Mouse (Mus musculus): ENCODE measurements around the gene Sowahc. TPM values are rescaled to one million over a fixed set of nuclear protein-coding genes. Genes with fewer than 3 reads are reported as not detected.

Gene Sowahc
- polyA plus RNA-seq, 1 experiment from 2014 or later, result 9.7 TPM

DNA sequence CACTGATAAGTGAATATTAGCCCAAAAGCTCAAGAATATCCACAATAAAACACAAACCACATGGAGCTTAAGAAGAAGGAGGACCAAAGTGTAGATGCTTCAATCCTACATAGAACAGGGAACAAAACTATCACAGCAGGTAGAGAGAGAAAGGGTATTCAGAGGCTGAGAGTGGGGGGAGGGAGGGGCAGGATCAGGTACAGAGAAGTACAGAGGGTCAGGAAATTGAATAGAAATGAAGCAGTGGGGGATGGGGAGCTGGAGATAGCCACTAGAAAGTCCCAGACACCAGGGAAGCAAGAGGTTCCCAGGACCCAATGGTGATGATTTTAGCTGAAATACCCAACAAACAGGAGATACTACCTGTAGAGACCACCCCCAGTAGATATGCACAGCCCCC is 21.7 kb upstream of the Sowahc start:
- no peak overlapping the region for H3K4me2 ChIP-seq (replicated peaks; ENCODE audit: low read depth, low read length)
- H3K4me1 ChIP-seq (ENCODE audit: insufficient read depth, low read depth, low read length), result no peaks in the 10 kb centered on the region
- no peak overlapping the region for H3K4me3 ChIP-seq (ENCODE audit: low read depth, low read length)
- H3K27me3 ChIP-seq (replicated peaks; ENCODE audit: insufficient read depth, low read length), result no peaks in the 10 kb centered on the region
- TF ChIP-seq EP300 (IDR thresholded peaks at IDR 0.05) (no peak), CTCF (IDR thresholded peaks at IDR 0.05) (no peak)
- no peak overlapping the region for H3K9ac ChIP-seq (replicated peaks; ENCODE audit: low read depth)
- no peaks in the 10 kb centered on the region for H3K36me3 ChIP-seq (ENCODE audit: insufficient read depth, low read length)
- no peak overlapping the region for H3K27ac ChIP-seq (ENCODE audit: low read length)
- no peak for DNase-seq (ENCODE audit: low spot score)
- no peaks in the 10 kb centered on the region for H3K9me3 ChIP-seq (ENCODE audit: low read length)
- ATAC-seq, result no peak

DNA sequence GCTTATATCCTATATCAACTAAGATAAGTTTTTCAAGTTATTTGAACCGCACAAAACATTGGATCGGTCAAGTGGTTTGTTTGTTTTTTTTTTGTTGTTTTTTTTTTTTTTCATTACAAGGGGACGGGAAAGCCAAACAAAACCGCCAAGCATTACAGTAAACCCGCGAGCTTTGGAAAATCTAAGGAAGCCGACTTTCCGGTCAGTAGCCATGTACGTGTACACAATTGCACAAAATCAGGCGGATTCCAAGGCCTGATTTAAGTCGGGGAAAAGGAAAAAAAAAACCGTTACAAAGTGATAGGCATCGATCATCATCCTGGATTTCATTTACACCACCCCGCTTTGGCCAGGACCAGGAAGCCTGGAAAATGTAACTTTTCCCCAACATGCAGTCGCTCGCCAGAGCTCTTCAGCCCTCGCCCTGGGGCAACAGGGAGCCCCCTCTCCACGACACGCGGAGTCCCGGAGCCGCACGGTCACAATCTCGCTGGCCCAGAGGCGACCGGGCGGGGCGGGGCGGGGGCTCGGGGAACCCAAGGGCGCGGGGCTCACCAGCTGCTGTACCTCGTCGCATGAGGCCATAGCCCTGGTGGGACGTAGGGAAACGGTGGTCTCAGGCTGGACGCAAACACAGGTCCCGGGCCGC is 805 bp upstream of the Sowahc start:
- ATAC-seq (no peak), DNase-seq (ENCODE audit: low spot score) (peak; percentile 52)
- Histone ChIP-seq H3K36me3 (ENCODE audit: insufficient read depth, low read length) (no peaks in the 10 kb centered on the region), H3K27me3 (replicated peaks; ENCODE audit: insufficient read depth, low read length) (no peaks in the 10 kb centered on the region), H3K9ac (replicated peaks; ENCODE audit: low read depth) (peak overlapping the region; percentile 94), H3K4me1 (ENCODE audit: insufficient read depth, low read depth, low read length) (peaks cover 14% of the 10 kb centered on the region; the same call in 1 of the 2 replicates), H3K4me3 (ENCODE audit: low read depth, low read length) (peak overlapping the region; percentile 82), H3K9me3 (ENCODE audit: low read length) (no peaks in the 10 kb centered on the region), H3K27ac (ENCODE audit: low read length) (peak overlapping the region; percentile 96), H3K4me2 (replicated peaks; ENCODE audit: low read depth, low read length) (peak overlapping the region; percentile 98)
- no peak for TF ChIP-seq EP300 (IDR thresholded peaks at IDR 0.05)
- TF ChIP-seq CTCF (IDR thresholded peaks at IDR 0.05), result no peak
- WGBS, result 2% methylated on average over 39 of the region's 39 CpGs

DNA sequence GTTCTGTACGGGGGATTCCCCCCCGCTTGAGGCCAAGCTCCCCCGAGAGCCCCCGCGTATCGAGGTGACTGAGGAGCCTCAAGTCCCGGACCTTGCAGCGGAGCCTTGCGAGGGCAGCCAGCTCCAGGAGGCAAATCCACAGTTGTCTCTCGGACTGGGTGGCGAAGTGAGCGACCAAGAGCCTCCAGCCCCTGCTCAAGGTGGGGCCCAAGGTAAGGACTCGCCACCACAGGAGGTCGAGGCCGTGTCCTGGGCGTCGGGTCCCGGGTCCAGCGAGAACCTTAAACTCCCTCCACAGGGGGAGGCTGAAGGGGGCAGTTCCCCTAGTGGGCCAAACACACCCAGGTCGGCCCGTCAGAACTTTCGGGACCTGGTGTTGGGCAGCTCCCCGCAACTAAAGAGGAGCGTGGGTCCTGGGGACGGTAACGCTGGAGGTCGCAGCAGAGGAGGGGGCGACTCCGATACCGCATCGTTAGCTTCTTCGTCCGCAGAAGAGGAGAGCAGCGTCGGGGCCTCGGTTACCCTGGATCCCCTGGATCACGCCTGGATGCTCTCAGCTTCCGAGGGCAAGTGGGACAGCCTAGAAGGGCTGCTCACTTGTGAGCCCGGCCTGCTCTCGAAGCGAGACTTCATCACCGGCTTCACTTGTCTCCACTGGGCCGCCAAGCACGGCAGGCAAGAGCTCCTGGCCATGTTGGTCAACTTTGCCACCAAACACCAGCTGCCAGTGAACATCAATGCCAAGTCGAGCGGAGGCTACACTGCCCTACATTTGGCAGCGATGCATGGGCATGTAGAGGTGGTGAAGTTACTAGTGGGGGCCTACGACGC is 733 bp downstream of the Sowahc start:
- Histone ChIP-seq H3K9ac (replicated peaks; ENCODE audit: low read depth) (peak overlapping the region; percentile 94), H3K4me1 (ENCODE audit: insufficient read depth, low read depth, low read length) (peaks cover 14% of the 10 kb centered on the region; the same call in 1 of the 2 replicates), H3K9me3 (ENCODE audit: low read length) (no peaks in the 10 kb centered on the region), H3K27ac (ENCODE audit: low read length) (peak overlapping the region; percentile 96), H3K4me3 (ENCODE audit: low read depth, low read length) (peak overlapping the region; percentile 82), H3K4me2 (replicated peaks; ENCODE audit: low read depth, low read length) (peak overlapping the region; percentile 98), H3K27me3 (replicated peaks; ENCODE audit: insufficient read depth, low read length) (no peaks in the 10 kb centered on the region), H3K36me3 (ENCODE audit: insufficient read depth, low read length) (no peaks in the 10 kb centered on the region)
- peak; percentile 1; the same call in 1 of the 2 replicates for ATAC-seq
- DNase-seq (ENCODE audit: low spot score), result no peak
- 2% methylated on average over 49 of the region's 49 CpGs for WGBS
- TF ChIP-seq EP300 (IDR thresholded peaks at IDR 0.05) (no peak), CTCF (IDR thresholded peaks at IDR 0.05) (no peak)

DNA sequence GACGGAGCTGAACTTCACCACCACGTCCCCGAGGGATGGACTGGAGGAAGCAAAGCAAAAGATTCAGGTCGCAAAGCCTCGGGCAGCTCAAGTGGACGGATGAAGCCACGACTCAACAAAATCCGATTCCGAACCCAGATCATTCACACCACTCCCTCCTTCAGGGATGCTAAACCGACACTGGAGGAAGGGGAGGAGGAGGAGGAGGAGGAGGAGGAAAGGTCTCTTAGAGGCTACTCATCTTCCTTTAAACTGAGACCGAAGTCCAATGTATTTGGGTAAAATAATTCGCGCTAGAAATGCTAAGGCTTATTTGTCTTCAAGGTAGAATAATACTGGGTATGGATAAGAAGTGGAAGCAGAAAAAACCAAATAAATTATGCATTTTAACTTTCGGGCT is 1.5 kb downstream of the Sowahc start:
- Histone ChIP-seq H3K9ac (replicated peaks; ENCODE audit: low read depth) (no peak overlapping the region; the same call in 1 of the 2 replicates), H3K36me3 (ENCODE audit: insufficient read depth, low read length) (no peaks in the 10 kb centered on the region), H3K27me3 (replicated peaks; ENCODE audit: insufficient read depth, low read length) (no peaks in the 10 kb centered on the region), H3K9me3 (ENCODE audit: low read length) (no peaks in the 10 kb centered on the region), H3K4me1 (ENCODE audit: insufficient read depth, low read depth, low read length) (peaks cover 14% of the 10 kb centered on the region; the same call in 1 of the 2 replicates), H3K4me3 (ENCODE audit: low read depth, low read length) (peak overlapping the region; percentile 82), H3K27ac (ENCODE audit: low read length) (no peak overlapping the region), H3K4me2 (replicated peaks; ENCODE audit: low read depth, low read length) (peak overlapping the region; percentile 98)
- TF ChIP-seq CTCF (IDR thresholded peaks at IDR 0.05) (no peak), EP300 (IDR thresholded peaks at IDR 0.05) (no peak)
- ATAC-seq (no peak), DNase-seq (ENCODE audit: low spot score) (no peak)
- 43% methylated on average over 14 of the region's 14 CpGs for WGBS

DNA sequence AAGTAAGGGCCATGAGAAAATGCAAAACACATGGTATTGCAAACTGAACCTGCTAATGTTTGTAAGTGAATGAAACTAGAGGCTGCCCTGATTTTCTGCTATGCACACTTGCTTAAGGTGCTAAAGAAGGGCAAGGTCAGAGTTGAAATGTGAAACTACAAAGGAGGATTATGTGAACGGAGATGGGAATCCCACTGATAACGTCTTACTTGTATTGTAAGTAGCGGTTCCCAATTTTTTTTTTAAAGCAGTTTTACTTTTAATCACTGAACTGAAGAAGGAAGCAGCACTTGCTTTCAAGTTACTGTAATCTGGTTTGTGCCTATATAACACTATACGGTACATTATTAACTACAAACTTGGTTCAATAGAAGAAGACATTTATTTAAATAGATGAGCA is 2.1 kb downstream of the Sowahc start:
- Histone ChIP-seq H3K9ac (replicated peaks; ENCODE audit: low read depth) (no peak overlapping the region), H3K9me3 (ENCODE audit: low read length) (no peaks in the 10 kb centered on the region), H3K4me2 (replicated peaks; ENCODE audit: low read depth, low read length) (peak overlapping the region; percentile 98), H3K4me3 (ENCODE audit: low read depth, low read length) (peak overlapping the region; percentile 82; the same call in 1 of the 2 replicates), H3K36me3 (ENCODE audit: insufficient read depth, low read length) (no peaks in the 10 kb centered on the region), H3K27ac (ENCODE audit: low read length) (no peak overlapping the region), H3K27me3 (replicated peaks; ENCODE audit: insufficient read depth, low read length) (no peaks in the 10 kb centered on the region), H3K4me1 (ENCODE audit: insufficient read depth, low read depth, low read length) (peaks cover 14% of the 10 kb centered on the region; the same call in 1 of the 2 replicates)
- 74% methylated on average over 4 of the region's 4 CpGs for WGBS
- DNase-seq (ENCODE audit: low spot score) (no peak), ATAC-seq (no peak)
- TF ChIP-seq CTCF (IDR thresholded peaks at IDR 0.05) (no peak), EP300 (IDR thresholded peaks at IDR 0.05) (no peak)

DNA sequence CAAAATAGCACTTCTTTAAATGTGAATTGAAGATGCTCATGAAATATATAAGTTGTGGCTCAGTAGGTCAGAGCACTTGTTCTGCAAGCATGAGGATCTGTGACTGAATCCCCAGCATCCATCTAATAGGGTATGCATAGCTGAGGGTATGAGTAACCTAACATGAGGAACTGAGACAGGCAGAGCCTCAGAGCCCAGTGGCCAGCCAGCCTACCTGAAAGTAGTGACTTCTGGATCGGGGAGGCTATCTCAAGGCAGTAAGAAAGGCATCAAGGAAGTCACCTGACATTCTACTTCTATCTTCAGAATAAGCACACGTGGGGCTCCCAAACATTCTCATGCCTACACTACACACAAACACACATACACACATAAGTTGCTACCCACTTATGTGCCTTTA is 3.4 kb downstream of the Sowahc start:
- H3K4me1 ChIP-seq (ENCODE audit: insufficient read depth, low read depth, low read length), result peaks cover 14% of the 10 kb centered on the region; the same call in 1 of the 2 replicates
- no peak overlapping the region for H3K9ac ChIP-seq (replicated peaks; ENCODE audit: low read depth)
- H3K4me3 ChIP-seq (ENCODE audit: low read depth, low read length), result no peak overlapping the region; the same call in 1 of the 2 replicates
- H3K36me3 ChIP-seq (ENCODE audit: insufficient read depth, low read length), result no peaks in the 10 kb centered on the region
- peak overlapping the region; percentile 35; the same call in 1 of the 2 replicates for H3K4me2 ChIP-seq (replicated peaks; ENCODE audit: low read depth, low read length)
- DNase-seq (ENCODE audit: low spot score), result peak; percentile 19
- no peak overlapping the region for H3K27ac ChIP-seq (ENCODE audit: low read length)
- no peak for TF ChIP-seq EP300 (IDR thresholded peaks at IDR 0.05)
- 57% methylated on average over 2 of the region's 2 CpGs for WGBS
- ATAC-seq, result no peak
- H3K9me3 ChIP-seq (ENCODE audit: low read length), result no peaks in the 10 kb centered on the region
- no peaks in the 10 kb centered on the region for H3K27me3 ChIP-seq (replicated peaks; ENCODE audit: insufficient read depth, low read length)

All from lung, postnatal 0 days (tissue).